ENCODE assay signal across 8 mouse cellular contexts in the genomic region with DNA sequence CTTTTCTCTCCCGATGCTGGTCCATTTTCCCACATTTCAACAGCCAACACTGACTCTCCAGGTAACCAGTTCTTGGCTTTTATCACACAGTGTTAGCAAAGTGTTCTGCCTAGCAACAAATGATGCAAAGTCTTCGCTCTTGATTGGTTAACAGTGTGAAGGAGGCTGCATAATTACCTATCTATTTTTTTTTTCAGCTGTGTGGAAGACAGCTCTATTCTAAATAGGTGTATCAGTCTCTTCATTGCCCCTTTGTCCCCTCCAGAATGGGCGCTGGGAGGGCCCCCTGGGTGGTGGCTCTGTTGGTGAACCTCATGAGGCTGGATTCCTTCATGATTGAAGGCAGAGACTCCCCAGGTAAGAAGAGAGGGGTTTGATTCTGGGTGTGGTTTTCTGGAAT. TPM values are rescaled to one million over a fixed set of nuclear protein-coding genes. Genes with fewer than 3 reads are reported as not detected.
DNase-seq lines count a peak whose midpoint lies in the region; ATAC-seq lines count a peak whose summit lies in the region.

A gene (plus strand): TSS at position 198 of the 400 bp plus-strand sequence.

- ATAC-seq in cerebellum, adult (ENCODE audit: insufficient number of reproducible peaks, low FRiP score, low TSS enrichment): no peak

- peak; percentile 58 for DNase-seq in adrenal gland, postnatal 14 days
- DNase-seq in adrenal gland, adult 8-10 months: no peak
- DNase-seq in left cerebral cortex, adult 18-20 months (ENCODE audit: low spot score in 2 of 2): peak; percentile 20 to 34
- DNase-seq in left cerebral cortex, adult 8-10 months (ENCODE audit: low spot score in 2 of 2): no peak
- DNase-seq in brain, adult 2 months (ENCODE audit: low read depth, low spot score): peak; percentile 81
- DNase-seq in left cerebral cortex, postnatal 25 days (ENCODE audit: low spot score in 2 of 2): peak; percentile 51 to 57
- peak; percentile 28 for DNase-seq in spleen, adult 12 weeks (ENCODE audit: low spot score)

- intact Hi-C loops in left cerebral cortex, postnatal 25 days (cut with DNase I): loop anchor here (5.0 to 10.0 kb wide), 2 partner anchors 134 to 156 kb away; no protein-coding TSS in a partner anchor

RNA-seq across cellular contexts. Expression of the gene that starts here (rescaled TPM):
- total RNA-seq in adrenal gland, postnatal 14 days (2021): 1.3 and 16.6 TPM in 2 replicates
- total RNA-seq in adrenal gland, adult 8-10 months (2022): 1 to 10 TPM; 1.3 to 1.8 (median 1.5) TPM
- under 1 TPM; 0.40 to 0.44 TPM for total RNA-seq in left cerebral cortex, adult 18-20 months (2021)
- total RNA-seq in left cerebral cortex, adult 8-10 months (2022): 1 to 10 TPM in 2 of 4 experiments, under 1 TPM in 2; 0.54 to 1.3 (median 0.90) TPM
- under 1 TPM in 1 of 2 experiments, not detected in 1; 0.23 TPM for total RNA-seq in left cerebral cortex, postnatal 25 days (2021)

Comparison
In these comparisons a context has a peak if more than half of its experiments do, and no peak if none do; other contexts are left out.
1. DNase-seq: peak in adrenal gland, postnatal 14 days (single experiment), brain, adult 2 months (single experiment) and spleen, adult 12 weeks (single experiment); none in adrenal gland, adult 8-10 months (single experiment) and left cerebral cortex, adult 8-10 months (0 of 2).
2. Peak in DNase-seq in left cerebral cortex, adult 18-20 months; RNA of the gene not detected or under 1 TPM.
3. Peak in DNase-seq in left cerebral cortex, postnatal 25 days; RNA of the gene not detected or under 1 TPM.